Mouse (Mus musculus): ENCODE results near the gene Ddx47.

- TF ChIP-seq POLR2A (IDR thresholded peaks at IDR 0.05; ENCODE audit: control insufficient read depth, low read depth, low read length): no peak
- TF ChIP-seq CTCF (IDR thresholded peaks at IDR 0.05; ENCODE audit: control insufficient read depth, insufficient read depth, insufficient replicate concordance, low read depth, low read length): no peak
Observed at GRCm38 (mm10) chr6:134962518-134962893, 48.9 kb upstream of the Ddx47 start.

All from testis, adult 2 months (tissue).